ENCODE assay signal across 7 mouse cellular contexts in the genomic region with DNA sequence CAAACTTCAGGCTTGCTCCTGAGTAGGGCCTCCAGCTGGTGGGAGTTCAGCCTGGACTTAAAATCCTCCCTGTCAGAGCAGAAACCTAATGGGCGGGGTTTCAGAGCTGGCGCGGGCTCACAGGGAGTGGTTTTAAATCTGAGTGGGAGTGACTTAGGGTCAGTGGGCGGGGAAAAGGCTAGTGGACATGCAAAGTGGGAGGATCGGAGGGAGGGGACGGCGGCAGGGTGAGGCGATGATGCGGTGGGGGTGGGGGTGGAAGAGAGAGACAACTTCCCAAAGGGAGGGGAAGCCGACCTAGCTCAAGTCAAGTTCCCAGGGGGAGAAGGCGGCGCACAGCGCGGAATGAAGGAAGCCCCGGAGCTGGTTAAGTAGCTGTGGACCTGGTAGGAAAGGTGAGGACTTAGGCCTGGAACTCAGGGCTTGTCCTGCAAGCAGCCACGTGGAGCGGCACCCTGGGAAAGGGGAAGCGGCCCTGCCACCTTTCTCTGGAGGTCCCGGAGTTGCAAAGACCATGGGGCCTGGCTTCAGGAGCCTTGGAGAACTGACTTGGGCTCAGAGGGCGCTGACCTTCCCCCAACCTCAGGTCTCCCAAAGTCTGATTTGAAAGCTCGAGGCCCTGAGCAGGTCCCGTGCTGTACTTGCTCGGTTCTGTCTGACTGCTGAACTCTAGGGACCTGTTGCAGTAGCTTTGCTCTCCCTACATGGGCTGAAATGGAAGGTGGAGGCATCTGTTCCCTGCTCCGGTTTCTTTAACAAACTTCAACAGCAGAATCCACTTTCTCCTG. TPM values are rescaled to one million over a fixed set of nuclear protein-coding genes. Genes with fewer than 3 reads are reported as not detected.
A peak's percentile ranks its signal among the peaks of the same experiment; 100 is the strongest.
DNase-seq lines count a peak whose midpoint lies in the region; ATAC-seq and TF ChIP-seq lines count a peak whose summit lies in the region.

TSS of gene Pter (plus strand) at position 238 of the 788 bp plus-strand sequence.

- ATAC-seq in embryonic facial prominence, embryonic 11.5 days (replicated peaks; ENCODE audit: insufficient number of reproducible peaks, low FRiP score, low TSS enrichment, low read depth), result peak; percentile 98
- ATAC-seq in granulocyte monocyte progenitor cell, adult 5-6 weeks (replicated peaks; ENCODE audit: poor library complexity, severe bottlenecking), result peak; percentile 97
- peak; percentile 98 for ATAC-seq in intestine, postnatal 0 days
- peak; percentile 97 for ATAC-seq in midbrain, embryonic 12.5 days (ENCODE audit: low FRiP score, low read depth)

- no peaks in the 10 kb centered on the region for H3K36me3 ChIP-seq in embryonic facial prominence, embryonic 11.5 days (replicated peaks; ENCODE audit: control insufficient read depth, insufficient read depth, low read depth, low read length)
- no peaks in the 10 kb centered on the region for H3K36me3 ChIP-seq in intestine, postnatal 0 days (ENCODE audit: control insufficient read depth, insufficient read depth)
- no peaks in the 10 kb centered on the region for H3K36me3 ChIP-seq in limb, embryonic 10.5 days
- H3K36me3 ChIP-seq in midbrain, embryonic 12.5 days, result no peaks in the 10 kb centered on the region

- peak within 1 kb of the TSS; percentile 52 for H3K4me3 ChIP-seq in embryonic facial prominence, embryonic 11.5 days (ENCODE audit: low read depth, low read length)
- H3K4me3 ChIP-seq in intestine, postnatal 0 days (ENCODE audit: low read depth, low read length), result peak within 1 kb of the TSS; percentile 53
- H3K4me3 ChIP-seq in limb, embryonic 10.5 days, result peak within 1 kb of the TSS; percentile 63
- H3K4me3 ChIP-seq in midbrain, embryonic 12.5 days, result peak within 1 kb of the TSS; percentile 46

- WGBS in embryonic facial prominence, embryonic 11.5 days, result 1% methylated on average over 23 of the region's 24 CpGs
- under 1% methylated on average over 24 of the region's 24 CpGs for WGBS in intestine, postnatal 0 days
- 1% methylated on average over 24 of the region's 24 CpGs for WGBS in limb, embryonic 10.5 days
- WGBS in midbrain, embryonic 12.5 days, result 1% methylated on average over 24 of the region's 24 CpGs

- no peaks in the 10 kb centered on the region for H3K4me1 ChIP-seq in embryonic facial prominence, embryonic 11.5 days (ENCODE audit: control insufficient read depth, insufficient read depth, low read length)
- H3K4me1 ChIP-seq in intestine, postnatal 0 days (replicated peaks; ENCODE audit: control insufficient read depth, insufficient read depth, low read length), result 0 out of 2 replicates have a peak, but pooled peaks cover 2% of the 10 kb centered on the region
- peaks cover 13% of the 10 kb centered on the region; the same call in 1 of the 2 replicates for H3K4me1 ChIP-seq in limb, embryonic 10.5 days
- H3K4me1 ChIP-seq in midbrain, embryonic 12.5 days, result peaks cover 8% of the 10 kb centered on the region

- H3K27me3 ChIP-seq in embryonic facial prominence, embryonic 11.5 days (ENCODE audit: control insufficient read depth, insufficient read depth, low read length), result no peaks in the 10 kb centered on the region
- H3K27me3 ChIP-seq in intestine, postnatal 0 days (replicated peaks; ENCODE audit: control insufficient read depth, insufficient read depth, low read length), result no peaks in the 10 kb centered on the region
- H3K27me3 ChIP-seq in limb, embryonic 10.5 days (ENCODE audit: low read depth, poor library complexity, severe bottlenecking), result no peaks in the 10 kb centered on the region
- no peaks in the 10 kb centered on the region for H3K27me3 ChIP-seq in midbrain, embryonic 12.5 days

- H3K4me2 ChIP-seq in embryonic facial prominence, embryonic 11.5 days (ENCODE audit: low read depth, low read length), result peak within 1 kb of the TSS; percentile 83
- H3K4me2 ChIP-seq in intestine, postnatal 0 days (replicated peaks; ENCODE audit: low read depth), result peak within 1 kb of the TSS; percentile 73
- peak within 1 kb of the TSS; percentile 72 for H3K4me2 ChIP-seq in midbrain, embryonic 12.5 days (replicated peaks)

- H3K9ac ChIP-seq in embryonic facial prominence, embryonic 11.5 days (replicated peaks; ENCODE audit: low read length), result peak within 1 kb of the TSS; percentile 70
- H3K9ac ChIP-seq in intestine, postnatal 0 days (ENCODE audit: low read depth, low read length), result peak within 1 kb of the TSS; percentile 59; the same call in 1 of the 2 replicates
- H3K9ac ChIP-seq in midbrain, embryonic 12.5 days (replicated peaks), result peak within 1 kb of the TSS; percentile 49

- no peak for TF ChIP-seq CTCF in intestine, postnatal 0 days (IDR thresholded peaks at IDR 0.05; ENCODE audit: low read depth)

- DNase-seq in adrenal gland, postnatal 14 days, result peak; percentile 94
- DNase-seq in embryonic facial prominence, embryonic 11.5 days (ENCODE audit: low spot score), result peak; percentile 93
- peak; percentile 84 for DNase-seq in limb, embryonic 10.5 days (ENCODE audit: low spot score)
- DNase-seq in skeletal muscle tissue, adult 2 months (ENCODE audit: low read depth, low spot score), result peak; percentile 90

- peak within 1 kb of the TSS; percentile 41; the same call in 1 of the 2 replicates for H3K27ac ChIP-seq in embryonic facial prominence, embryonic 11.5 days (replicated peaks; ENCODE audit: low read depth, low read length)
- peak within 1 kb of the TSS; percentile 67 for H3K27ac ChIP-seq in intestine, postnatal 0 days (ENCODE audit: low read depth, low read length)
- peak within 1 kb of the TSS; percentile 90 for H3K27ac ChIP-seq in limb, embryonic 10.5 days
- no peak within 1 kb of the TSS for H3K27ac ChIP-seq in midbrain, embryonic 12.5 days (replicated peaks)

- H3K9me3 ChIP-seq in embryonic facial prominence, embryonic 11.5 days (replicated peaks; ENCODE audit: control insufficient read depth, low read length), result no peaks in the 10 kb centered on the region
- no peaks in the 10 kb centered on the region for H3K9me3 ChIP-seq in intestine, postnatal 0 days (ENCODE audit: control insufficient read depth)
- no peaks in the 10 kb centered on the region for H3K9me3 ChIP-seq in limb, embryonic 10.5 days (replicated peaks)
- H3K9me3 ChIP-seq in midbrain, embryonic 12.5 days, result no peaks in the 10 kb centered on the region

RNA-seq across cellular contexts. Expression of gene Pter, which starts in this region (rescaled TPM):
- total RNA-seq in adrenal gland, postnatal 14 days (2021), result 13.2 and 20.5 TPM in 2 replicates
- polyA plus RNA-seq in embryonic facial prominence, embryonic 11.5 days (2014; fragmentation: Nextera tagmentation; extraction: Ambion mirVana), result 12.2 TPM in 2 replicates
- 16.5 and 23.8 TPM in 2 replicates for total RNA-seq in granulocyte monocyte progenitor cell, adult 5-6 weeks (2014; fragmentation: Nextera tagmentation)
- 18.7 and 22.5 TPM in 2 replicates for total RNA-seq in granulocyte monocyte progenitor cell, adult 5-6 weeks (2017)
- polyA plus RNA-seq in intestine, postnatal 0 days (2015; fragmentation: Nextera tagmentation; extraction: Ambion mirVana), result 7.2 and 8.0 TPM in 2 replicates
- 14.0 and 14.8 TPM in 2 replicates for polyA plus RNA-seq in limb, embryonic 10.5 days (2016; fragmentation: Nextera tagmentation; extraction: Ambion mirVana)
- 5.6 and 6.7 TPM in 2 replicates for polyA plus RNA-seq in midbrain, embryonic 12.5 days (2016; fragmentation: Nextera tagmentation; extraction: Ambion mirVana)
